Comparison of ENCODE assay signal across 8 mouse cellular contexts in the genomic region with DNA sequence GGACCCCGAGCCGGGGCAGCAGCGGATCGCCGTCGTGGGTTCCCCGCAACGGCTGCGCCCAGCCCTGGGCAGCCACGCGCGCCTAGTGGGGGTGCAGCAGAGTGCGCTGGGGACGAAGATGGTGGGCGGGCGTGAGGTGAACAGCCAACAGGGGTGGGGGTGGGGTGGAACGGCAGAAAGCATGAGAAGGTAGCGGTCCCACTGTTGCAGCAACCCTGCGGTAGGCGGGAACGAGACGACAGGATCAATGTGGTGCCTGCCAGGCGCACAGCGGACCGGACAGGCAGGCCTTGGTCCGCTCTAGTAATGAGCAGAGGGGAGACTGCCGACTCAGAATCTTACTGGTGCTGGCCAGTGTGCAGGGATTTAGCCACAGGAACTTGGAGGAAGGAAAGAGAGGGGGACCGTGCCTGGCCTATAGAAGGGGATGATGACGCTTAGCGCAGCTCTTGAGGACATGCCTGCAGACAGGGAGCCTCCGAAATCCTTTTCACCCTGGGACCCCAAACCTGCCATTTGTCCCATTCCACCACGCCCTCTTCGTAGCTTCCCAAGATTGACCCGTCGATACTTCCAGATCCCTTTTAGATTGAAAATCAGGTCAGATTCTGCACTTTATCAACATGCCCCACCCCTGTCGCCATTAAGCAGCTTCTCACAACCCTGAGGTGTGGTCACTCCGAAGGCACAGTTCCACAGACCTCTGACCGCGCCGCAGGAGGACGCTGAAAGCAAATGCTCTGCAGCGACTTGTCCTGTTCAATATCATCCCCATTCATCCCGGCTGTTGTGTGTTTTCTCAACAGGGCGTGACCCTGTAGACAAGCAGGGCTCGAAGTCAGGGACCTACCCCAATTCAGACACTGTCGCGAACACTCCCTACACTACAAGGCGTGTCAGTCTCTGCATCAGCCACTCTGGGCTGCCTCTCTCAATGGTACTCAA.
A peak's percentile ranks its signal among the peaks of the same experiment; 100 is the strongest.
DNase-seq lines count a peak whose midpoint lies in the region; ATAC-seq and TF ChIP-seq lines count a peak whose summit lies in the region.

No protein-coding gene starts in this region.

- peaks cover 89% of the 10 kb centered on the region for H3K27me3 ChIP-seq in liver, embryonic 12.5 days (replicated peaks)
- peaks cover 26% of the 10 kb centered on the region for H3K27me3 ChIP-seq in hindbrain, postnatal 0 days (ENCODE audit: insufficient read depth, low read length)
- peaks cover 55% of the 10 kb centered on the region for H3K27me3 ChIP-seq in neural tube, embryonic 15.5 days (replicated peaks)

- H3K9me3 ChIP-seq in liver, embryonic 12.5 days (replicated peaks), result no peaks in the 10 kb centered on the region
- no peaks in the 10 kb centered on the region for H3K9me3 ChIP-seq in hindbrain, postnatal 0 days (ENCODE audit: low read length)
- no peaks in the 10 kb centered on the region for H3K9me3 ChIP-seq in neural tube, embryonic 15.5 days (replicated peaks)

- peaks cover 19% of the 10 kb centered on the region; the same call in 1 of the 2 replicates for H3K4me1 ChIP-seq in liver, embryonic 12.5 days
- no peaks in the 10 kb centered on the region for H3K4me1 ChIP-seq in hindbrain, postnatal 0 days (ENCODE audit: insufficient read depth, low read length)
- peaks cover 47% of the 10 kb centered on the region for H3K4me1 ChIP-seq in neural tube, embryonic 15.5 days

- no peak for TF ChIP-seq CTCF in hindbrain, postnatal 0 days (IDR thresholded peaks at IDR 0.05; ENCODE audit: low read depth)

- H3K4me2 ChIP-seq in liver, embryonic 12.5 days, result peak overlapping the region; percentile 55
- peak overlapping the region; percentile 72 for H3K4me2 ChIP-seq in hindbrain, postnatal 0 days (ENCODE audit: low read depth, low read length)
- H3K4me2 ChIP-seq in neural tube, embryonic 15.5 days, result peak overlapping the region; percentile 66

- no peak for ATAC-seq in liver, embryonic 12.5 days
- peak; percentile 24 for ATAC-seq in hindbrain, postnatal 0 days
- ATAC-seq in neural tube, embryonic 15.5 days (ENCODE audit: low FRiP score), result peak; percentile 36; the same call in 1 of the 2 replicates

- WGBS in liver, embryonic 12.5 days (ENCODE audit: insufficient replicate concordance), result 4% methylated on average over 48 of the region's 48 CpGs
- 2% methylated on average over 48 of the region's 48 CpGs for WGBS in hindbrain, postnatal 0 days
- under 1% methylated on average over 48 of the region's 48 CpGs for WGBS in neural tube, embryonic 15.5 days

- DNase-seq in liver, result no peak
- peak; percentile 46 for DNase-seq in embryo, embryonic 9.5 days (ENCODE audit: extremely low spot score)
- DNase-seq in hindbrain, postnatal 0 days (ENCODE audit: low spot score), result peak; percentile 36
- DNase-seq in spleen, adult 12 weeks (ENCODE audit: low spot score), result no peak
- no peak for DNase-seq in layer of hippocampus, adult 9-11 months
- no peak for DNase-seq in urinary bladder, adult 2 months (ENCODE audit: low spot score)

- H3K27ac ChIP-seq in liver, embryonic 12.5 days, result no peak overlapping the region
- H3K27ac ChIP-seq in hindbrain, postnatal 0 days, result peak overlapping the region; percentile 89
- peak overlapping the region; percentile 85 for H3K27ac ChIP-seq in neural tube, embryonic 15.5 days (replicated peaks)

- no peak overlapping the region for H3K9ac ChIP-seq in liver, embryonic 12.5 days
- H3K9ac ChIP-seq in hindbrain, postnatal 0 days (replicated peaks; ENCODE audit: low read length), result peak overlapping the region; percentile 57
- peak overlapping the region; percentile 53 for H3K9ac ChIP-seq in neural tube, embryonic 15.5 days (replicated peaks)

- no peaks in the 10 kb centered on the region for H3K36me3 ChIP-seq in liver, embryonic 12.5 days
- no peaks in the 10 kb centered on the region for H3K36me3 ChIP-seq in hindbrain, postnatal 0 days (ENCODE audit: insufficient read depth, low read length)
- no peaks in the 10 kb centered on the region for H3K36me3 ChIP-seq in neural tube, embryonic 15.5 days

- H3K4me3 ChIP-seq in liver, embryonic 12.5 days, result no peak overlapping the region
- H3K4me3 ChIP-seq in hindbrain, postnatal 0 days (ENCODE audit: low read length), result peak overlapping the region; percentile 48
- H3K4me3 ChIP-seq in neural tube, embryonic 15.5 days (replicated peaks), result peak overlapping the region; percentile 45

Comparison
In these comparisons a context has a peak if more than half of its experiments do, and no peak if none do; other contexts are left out.
1. DNase-seq: peak in embryo, embryonic 9.5 days (single experiment) and hindbrain, postnatal 0 days (single experiment); none in liver (single experiment), spleen, adult 12 weeks (single experiment), layer of hippocampus, adult 9-11 months (single experiment) and urinary bladder, adult 2 months (single experiment).
2. Peak in every context shown above with its lines, with median percentiles within 50 percentile points of each other: H3K4me2 ChIP-seq.